Mouse (Mus musculus) embryonic facial prominence, embryonic 10.5 days (tissue): ENCODE measurements around the gene R3hdm1. TPM values are rescaled to one million over a fixed set of nuclear protein-coding genes. Genes with fewer than 3 reads are reported as not detected.
"Not testable (repeated sequence)": the region's sequence is repeated elsewhere in the genome, so short reads cannot be mapped to it uniquely, and the experiment has no call there.

Experiments used
- DNase-seq: peaks from one replicate; pipeline ENCODE4 v3.0.0-alpha.2; 2017; ENCODE audit warnings: low spot score
- H3K27ac ChIP-seq: fragments of 300-500 bp; sonication (generic); replicated peaks from 2 replicates; pipeline ENCODE4 v1.5.1; 2016; ENCODE audit warnings: mild to moderate bottlenecking
- H3K27me3 ChIP-seq: fragments of 300-500 bp; sonication (generic); replicated peaks from 2 replicates; pipeline ENCODE4 v1.6.1; 2016; ENCODE audit warnings: low read depth, mild to moderate bottlenecking; ENCODE audit not compliant: poor library complexity, severe bottlenecking
- H3K36me3 ChIP-seq: fragments of 300-500 bp; sonication (generic); replicated peaks from 2 replicates; pipeline ENCODE4 v1.6.1; 2016; ENCODE audit warnings: mild to moderate bottlenecking, moderate library complexity
- H3K4me1 ChIP-seq: fragments of 300-500 bp; sonication (generic); 2 replicates; pipeline ENCODE4 v1.6.1; 2016
- H3K4me3 ChIP-seq: fragments of 300-500 bp; sonication (generic); 2 replicates; pipeline ENCODE4 v1.5.1; 2016; ENCODE audit warnings: mild to moderate bottlenecking, moderate library complexity
- H3K9me3 ChIP-seq: fragments of 300-500 bp; sonication (generic); 2 replicates; pipeline ENCODE4 v1.6.1; 2016; ENCODE audit warnings: mild to moderate bottlenecking
- WGBS: fragments of 180-500 bp; shearing (Covaris S2); methylation state at CpG from one replicate; pipeline ENCODE4 v1.1.7; 2016; 5-methylcytosine and 5-hydroxymethylcytosine counted together
- polyA plus RNA-seq: library from polyadenylated mRNA; unstranded; fragments of >200 nt; fragmentation: Nextera tagmentation; extraction: Ambion mirVana; gene quantifications from 2 replicates; pipeline ENCODE4 v1.2.1, GENCODE M21; 2016

R3hdm1 gene
- polyA plus RNA-seq, 1 experiment from 2014 or later, result 81.0 TPM

GRCm38 (mm10) chr1:128170104-128170503 lies 67.0 kb downstream of the R3hdm1 start:
- DNase-seq, result no peak
- no peaks in the 10 kb centered on the region for H3K27me3 ChIP-seq
- no peak overlapping the region for H3K27ac ChIP-seq
- no peak overlapping the region for H3K4me3 ChIP-seq
- H3K9me3 ChIP-seq, result no peaks in the 10 kb centered on the region
- H3K4me1 ChIP-seq, result no peaks in the 10 kb centered on the region
- H3K36me3 ChIP-seq, result peaks cover 7% of the 10 kb centered on the region

GRCm38 (mm10) chr1:128191426-128191825 lies 88.3 kb downstream of the R3hdm1 start:
- H3K27ac ChIP-seq, result no peak overlapping the region
- H3K4me1 ChIP-seq, result peaks cover 10% of the 10 kb centered on the region
- no peak for DNase-seq
- H3K36me3 ChIP-seq, result peaks cover 72% of the 10 kb centered on the region
- H3K9me3 ChIP-seq, result no peaks in the 10 kb centered on the region
- H3K27me3 ChIP-seq, result no peaks in the 10 kb centered on the region
- H3K4me3 ChIP-seq, result no peak overlapping the region
- WGBS, result 70% methylated on average over 2 of the region's 2 CpGs

GRCm38 (mm10) chr1:128192369-128192768 lies 89.3 kb downstream of the R3hdm1 start:
- no peak for DNase-seq
- H3K9me3 ChIP-seq, result no peaks in the 10 kb centered on the region
- peaks cover 10% of the 10 kb centered on the region for H3K4me1 ChIP-seq
- WGBS, result 93% methylated on average over 7 of the region's 7 CpGs
- H3K27me3 ChIP-seq, result no peaks in the 10 kb centered on the region
- no peak overlapping the region for H3K27ac ChIP-seq
- H3K4me3 ChIP-seq, result no peak overlapping the region
- peaks cover 72% of the 10 kb centered on the region for H3K36me3 ChIP-seq

GRCm38 (mm10) chr1:128194011-128194410 lies 90.9 kb downstream of the R3hdm1 start:
- 44% methylated on average over 2 of the region's 2 CpGs for WGBS
- DNase-seq, result peak; percentile 52
- Histone ChIP-seq H3K9me3 (no peaks in the 10 kb centered on the region), H3K4me1 (peaks cover 10% of the 10 kb centered on the region), H3K4me3 (no peak overlapping the region), H3K27me3 (no peaks in the 10 kb centered on the region), H3K27ac (no peak overlapping the region), H3K36me3 (peaks cover 69% of the 10 kb centered on the region)

- WGBS, result 91% methylated on average over 1 of the region's 1 CpGs
- H3K4me1 ChIP-seq, result peaks cover 10% of the 10 kb centered on the region
- no peak for DNase-seq
- no peak overlapping the region for H3K27ac ChIP-seq
- H3K9me3 ChIP-seq, result no peaks in the 10 kb centered on the region
- peaks cover 65% of the 10 kb centered on the region for H3K36me3 ChIP-seq
- H3K27me3 ChIP-seq, result no peaks in the 10 kb centered on the region
- no peak overlapping the region for H3K4me3 ChIP-seq
Measured at GRCm38 (mm10) chr1:128197353-128197752, 94.3 kb downstream of the R3hdm1 start.

GRCm38 (mm10) chr1:128213261-128213660 lies 110.2 kb downstream of the R3hdm1 start:
- no peak overlapping the region for H3K4me3 ChIP-seq
- no peaks in the 10 kb centered on the region for H3K27me3 ChIP-seq
- no peak overlapping the region for H3K27ac ChIP-seq
- no peaks in the 10 kb centered on the region for H3K4me1 ChIP-seq
- DNase-seq, result no peak
- peaks cover 61% of the 10 kb centered on the region for H3K36me3 ChIP-seq
- 89% methylated on average over 5 of the region's 5 CpGs for WGBS
- H3K9me3 ChIP-seq, result no peaks in the 10 kb centered on the region

- no peak overlapping the region for H3K4me3 ChIP-seq
- 94% methylated on average over 2 of the region's 2 CpGs for WGBS
- DNase-seq, result no peak
- H3K27ac ChIP-seq, result no peak overlapping the region
- H3K36me3 ChIP-seq, result peaks cover 67% of the 10 kb centered on the region
- H3K9me3 ChIP-seq, result no peaks in the 10 kb centered on the region
- H3K27me3 ChIP-seq, result no peaks in the 10 kb centered on the region
- H3K4me1 ChIP-seq, result no peaks in the 10 kb centered on the region
Measured at GRCm38 (mm10) chr1:128221886-128222285, 118.8 kb downstream of the R3hdm1 start.

GRCm38 (mm10) chr1:128223304-128223703 lies 120.2 kb downstream of the R3hdm1 start:
- DNase-seq, result no peak
- H3K36me3 ChIP-seq, result peaks cover 72% of the 10 kb centered on the region
- no peak overlapping the region for H3K27ac ChIP-seq
- no peaks in the 10 kb centered on the region for H3K27me3 ChIP-seq
- no peaks in the 10 kb centered on the region for H3K9me3 ChIP-seq
- H3K4me3 ChIP-seq, result no peak overlapping the region
- 87% methylated on average over 1 of the region's 1 CpGs for WGBS
- no peaks in the 10 kb centered on the region for H3K4me1 ChIP-seq

GRCm38 (mm10) chr1:128235181-128235580 lies 132.1 kb downstream of the R3hdm1 start:
- no peaks in the 10 kb centered on the region for H3K9me3 ChIP-seq
- H3K4me1 ChIP-seq, result no peaks in the 10 kb centered on the region
- no peaks in the 10 kb centered on the region for H3K27me3 ChIP-seq
- no peak overlapping the region for H3K4me3 ChIP-seq
- WGBS, result 94% methylated on average over 4 of the region's 4 CpGs
- DNase-seq, result no peak
- H3K36me3 ChIP-seq, result peaks cover 86% of the 10 kb centered on the region
- H3K27ac ChIP-seq, result no peak overlapping the region

- Histone ChIP-seq H3K36me3 (peaks cover 18% of the 10 kb centered on the region), H3K4me3 (peak within 1 kb of the TSS; percentile 85), H3K4me1 (peaks cover 15% of the 10 kb centered on the region), H3K27ac (peak within 1 kb of the TSS; percentile 94), H3K27me3 (no peaks in the 10 kb centered on the region), H3K9me3 (no peaks in the 10 kb centered on the region)
- no peak for DNase-seq
- WGBS, result 8% methylated on average over 10 of the region's 10 CpGs
Measured at GRCm38 (mm10) chr1:128243627-128243995, 140.5 kb downstream of the R3hdm1 start, which contains the start of gene Ubxn4. TSS of gene Ubxn4 (plus strand) at chr1:128243964.

- peaks cover 15% of the 10 kb centered on the region for H3K4me1 ChIP-seq
- peak overlapping the region; percentile 85 for H3K4me3 ChIP-seq
- H3K27me3 ChIP-seq, result no peaks in the 10 kb centered on the region
- no peaks in the 10 kb centered on the region for H3K9me3 ChIP-seq
- DNase-seq, result peak; percentile 99
- H3K36me3 ChIP-seq, result peaks cover 14% of the 10 kb centered on the region; the same call in 1 of the 2 replicates
- under 1% methylated on average over 71 of the region's 71 CpGs for WGBS
- peak overlapping the region; percentile 94 for H3K27ac ChIP-seq
Measured at GRCm38 (mm10) chr1:128243996-128244726, 141.1 kb downstream of the R3hdm1 start.

GRCm38 (mm10) chr1:128244727-128245355 lies 141.7 kb downstream of the R3hdm1 start:
- peaks cover 9% of the 10 kb centered on the region; the same call in 1 of the 2 replicates for H3K36me3 ChIP-seq

GRCm38 (mm10) chr1:128267061-128267460 lies 164.0 kb downstream of the R3hdm1 start:
- WGBS, result 82% methylated on average over 7 of the region's 7 CpGs
- not testable (repeated sequence) for H3K4me1 ChIP-seq, H3K4me3 ChIP-seq, H3K27me3 ChIP-seq, DNase-seq, H3K9me3 ChIP-seq, H3K27ac ChIP-seq
- H3K36me3 ChIP-seq, result peaks cover 96% of the 10 kb centered on the region

More at GRCm38 (mm10) chr1:128244727-128245355, 141.7 kb downstream of the R3hdm1 start:
- 3% methylated on average over 19 of the region's 19 CpGs for WGBS
- H3K9me3 ChIP-seq, result no peaks in the 10 kb centered on the region
- H3K4me1 ChIP-seq, result peaks cover 15% of the 10 kb centered on the region
- no peaks in the 10 kb centered on the region for H3K27me3 ChIP-seq
- peak; percentile 60 for DNase-seq
- peak overlapping the region; percentile 85 for H3K4me3 ChIP-seq
- H3K27ac ChIP-seq, result peak overlapping the region; percentile 94
